Mouse (Mus musculus) ovary, postnatal 14 days (tissue): ENCODE data around the gene Pusl1.
A peak's percentile ranks its signal among the peaks of the same experiment; 100 is the strongest.

Experiments
- DNase-seq: peaks from one replicate; pipeline ENCODE4 v3.0.0; 2022; ENCODE audit warnings: low spot score

The Pusl1 gene

GRCm38 (mm10) chr4:155886330-155886729, 5.3 kb downstream of the Pusl1 start:
- no peak for DNase-seq

DNA sequence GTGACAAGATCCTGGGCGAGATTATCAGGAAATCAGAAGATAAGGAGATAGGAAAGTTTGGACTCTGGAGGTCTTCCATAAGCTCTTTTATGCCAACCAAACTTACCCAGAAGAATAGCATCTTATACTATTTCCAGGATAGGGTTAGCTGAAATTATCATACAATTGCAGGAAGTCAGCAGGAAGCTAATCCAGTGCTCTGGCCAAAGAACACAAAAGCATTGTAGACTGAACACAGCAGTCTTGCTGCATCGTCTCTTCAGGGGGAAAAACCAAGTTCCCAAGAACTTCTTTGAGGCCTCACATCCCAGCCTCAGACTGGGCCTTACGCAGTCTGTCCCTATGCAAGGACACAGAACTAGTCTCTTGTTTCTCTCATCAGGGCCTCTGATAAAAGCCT, 8.0 kb downstream of the Pusl1 start:
- no peak for DNase-seq

DNA sequence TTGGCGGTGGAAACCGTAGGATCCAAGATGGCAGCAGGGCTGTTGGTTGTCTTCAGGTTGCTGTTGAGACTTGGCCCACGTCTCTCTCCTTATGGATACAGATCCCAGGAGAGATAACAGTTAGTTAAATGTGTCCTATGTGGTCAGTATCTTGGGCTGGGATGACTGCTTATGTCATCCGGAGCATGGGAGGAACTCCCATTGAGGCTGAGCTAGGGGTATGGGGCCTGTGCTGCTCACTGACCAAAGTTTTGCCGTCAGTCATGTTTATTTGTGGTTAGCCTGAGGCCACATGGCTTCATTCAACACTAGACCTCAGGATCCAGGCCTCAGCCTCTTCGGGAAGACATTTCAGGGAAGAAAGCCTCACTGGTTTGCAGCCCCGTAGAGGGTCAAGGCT, 20.2 kb downstream of the Pusl1 start:
- no peak for DNase-seq

DNA sequence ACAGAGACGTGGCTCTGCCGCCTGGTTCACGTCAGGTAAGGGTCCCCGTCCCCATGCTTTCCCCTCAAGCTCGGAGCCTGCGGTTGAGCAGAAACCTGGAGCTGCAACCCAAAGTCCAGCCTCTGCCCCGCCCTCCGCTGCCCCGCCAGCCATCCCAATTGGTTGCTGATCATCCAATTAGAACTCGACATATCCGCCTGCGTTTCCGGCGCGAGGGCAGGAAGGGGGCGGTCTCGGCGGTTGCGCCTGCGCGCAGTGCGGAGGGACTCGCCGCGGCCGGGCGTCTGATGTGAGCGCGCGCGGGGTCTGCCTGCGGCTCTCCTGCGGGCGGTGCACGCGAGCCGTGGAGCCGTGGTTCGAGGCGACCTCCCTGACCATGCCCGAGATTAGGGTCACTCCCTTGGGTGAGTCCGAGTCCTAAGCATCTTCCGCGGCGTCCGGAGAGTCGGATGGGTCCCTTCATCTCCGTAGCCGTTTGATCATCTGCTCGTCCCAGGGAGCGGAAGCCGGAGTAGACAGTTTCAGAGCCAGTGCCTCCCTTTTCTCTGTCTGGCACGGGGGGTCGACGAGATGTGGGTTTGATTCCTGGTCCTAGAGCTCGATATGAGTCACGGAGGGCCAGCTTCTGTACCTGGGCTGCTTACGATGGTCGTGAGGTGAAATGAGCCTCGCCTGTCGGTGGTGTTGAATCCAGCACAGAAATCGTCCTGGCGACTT, 22.1 kb downstream of the Pusl1 start, which contains the start of the genes Cptp and Ints11:
TSS of gene Cptp (minus strand) at position 124 of the 717 bp plus-strand sequence.
TSS of gene Ints11 (plus strand) at position 230 of the 717 bp plus-strand sequence.
- peak; percentile 91 for DNase-seq

- no peak for DNase-seq
Measured at GRCm38 (mm10) chr4:155868614-155869298, 22.8 kb downstream of the Pusl1 start.

DNA sequence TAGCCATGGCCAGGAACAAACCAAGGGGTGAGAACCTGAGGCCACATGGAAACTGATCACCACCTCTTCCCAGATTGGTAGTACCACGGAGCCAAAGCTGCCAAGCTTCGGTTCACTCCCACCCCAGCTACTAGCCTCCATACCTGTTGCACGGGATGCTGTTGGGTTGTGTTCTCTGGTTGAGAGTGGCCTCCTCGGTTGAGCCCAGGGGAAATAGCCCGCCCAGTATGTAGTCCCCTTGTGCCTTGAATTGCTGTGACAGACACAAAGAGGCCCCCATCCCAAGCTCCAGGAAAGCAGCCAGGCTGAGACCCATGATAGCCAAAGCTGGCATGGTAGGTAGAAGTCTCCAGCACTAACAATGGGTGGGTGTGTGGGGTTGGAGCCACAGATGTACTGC, 28.6 kb downstream of the Pusl1 start, which contains the start of gene Tas1r3:
TSS of gene Tas1r3 (minus strand) at position 362 of the 400 bp plus-strand sequence.
- DNase-seq = no peak

DNA sequence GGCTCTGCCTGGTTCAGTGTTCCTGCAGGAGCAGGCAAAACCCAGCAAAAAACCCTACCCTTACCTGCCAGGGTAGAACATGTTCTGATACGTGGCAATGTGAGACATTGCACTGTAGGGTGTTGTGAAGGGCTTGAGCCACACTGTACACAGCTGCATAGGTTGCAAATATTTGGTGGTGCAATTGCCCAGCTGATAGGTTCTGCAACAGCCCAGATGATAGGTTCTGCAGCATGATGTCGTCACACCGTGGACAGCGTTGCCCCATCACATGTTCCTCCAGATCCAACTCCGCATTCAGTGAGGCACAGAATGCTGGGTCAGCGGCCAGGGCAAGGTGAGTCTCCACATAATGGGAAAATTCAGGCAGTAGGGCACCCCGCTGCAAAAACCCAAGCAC, 29.8 kb downstream of the Pusl1 start:
- no peak for DNase-seq

- DNase-seq = peak; percentile 68
Measured at GRCm38 (mm10) chr4:155859318-155859717, 32.3 kb downstream of the Pusl1 start.

- no peak for DNase-seq
Measured at GRCm38 (mm10) chr4:155856881-155857280, 34.7 kb downstream of the Pusl1 start.

DNA sequence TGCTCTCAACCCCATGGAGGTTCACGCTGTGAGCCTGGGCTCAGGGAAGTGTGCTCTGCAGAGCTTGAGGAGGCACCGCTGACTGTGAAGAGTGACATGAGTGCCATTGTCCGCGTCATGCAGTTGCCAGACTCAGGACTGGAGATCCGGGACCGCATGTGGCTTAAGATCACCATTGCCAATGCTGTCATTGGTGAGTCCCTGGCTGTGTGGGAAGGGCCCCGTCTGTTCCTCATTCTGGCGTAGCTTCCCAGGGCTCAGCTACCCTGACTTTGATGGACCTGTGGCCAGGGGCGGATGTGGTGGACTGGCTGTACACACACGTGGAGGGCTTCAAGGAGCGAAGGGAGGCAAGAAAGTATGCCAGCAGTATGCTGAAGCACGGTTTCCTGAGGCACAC, 35.5 kb downstream of the Pusl1 start:
- no peak for DNase-seq

DNA sequence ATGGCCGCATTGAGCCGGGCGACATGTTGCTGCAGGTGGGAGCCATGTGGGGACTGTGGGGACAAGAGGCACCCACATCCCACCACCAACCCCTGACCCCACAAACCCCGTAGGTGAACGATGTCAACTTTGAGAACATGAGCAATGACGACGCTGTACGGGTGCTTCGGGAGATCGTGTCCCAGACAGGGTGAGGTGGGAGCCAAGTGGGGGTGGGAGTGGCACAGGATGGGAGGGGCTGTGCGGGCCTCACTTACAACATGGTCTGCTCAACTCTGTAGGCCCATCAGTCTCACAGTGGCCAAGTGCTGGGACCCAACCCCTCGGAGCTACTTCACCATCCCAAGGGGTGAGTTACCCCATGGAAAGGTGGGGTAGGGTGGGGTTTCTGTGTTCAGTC, 36.6 kb downstream of the Pusl1 start:
- DNase-seq = no peak

DNA sequence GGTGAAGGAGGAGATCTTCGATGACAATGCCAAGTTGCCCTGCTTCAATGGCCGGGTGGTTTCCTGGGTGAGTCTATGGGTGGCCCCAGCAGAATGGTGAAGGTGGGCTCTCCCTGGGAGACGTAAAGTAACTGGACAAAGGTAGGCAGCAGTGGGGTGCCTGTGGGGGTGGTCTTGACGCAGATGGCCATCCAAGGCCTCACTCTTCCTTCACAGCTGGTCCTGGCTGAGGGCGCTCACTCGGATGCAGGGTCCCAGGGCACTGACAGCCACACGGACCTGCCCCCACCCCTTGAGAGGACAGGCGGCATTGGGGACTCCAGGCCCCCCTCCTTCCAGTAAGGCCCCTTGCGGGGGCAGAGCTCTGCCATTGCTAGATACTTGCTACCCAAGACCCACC, 38.2 kb downstream of the Pusl1 start:
- DNase-seq = no peak

DNA sequence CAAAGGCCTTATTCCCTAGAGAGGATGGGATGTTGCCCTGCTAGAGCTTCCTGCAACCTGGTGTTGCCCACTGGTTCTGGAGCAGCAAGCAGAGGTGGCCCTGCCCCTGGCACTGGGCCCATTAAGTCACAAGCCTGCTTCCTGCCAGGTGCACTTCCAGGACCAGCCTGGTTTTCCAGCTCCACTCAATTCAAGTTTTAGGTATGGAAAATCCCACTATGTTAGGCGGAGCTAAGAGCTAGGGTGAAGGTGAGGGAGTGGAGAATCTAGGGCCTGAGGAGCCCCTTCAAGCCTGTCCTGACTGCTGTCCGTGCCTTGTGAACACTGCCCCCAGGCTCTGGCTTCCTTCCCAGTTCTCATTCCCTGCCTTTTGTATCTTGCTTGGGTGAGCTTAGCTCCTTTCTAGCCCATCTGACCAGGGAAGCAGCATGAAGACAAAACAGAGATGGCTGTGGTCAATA, 39.6 kb downstream of the Pusl1 start:
- DNase-seq = no peak

DNA sequence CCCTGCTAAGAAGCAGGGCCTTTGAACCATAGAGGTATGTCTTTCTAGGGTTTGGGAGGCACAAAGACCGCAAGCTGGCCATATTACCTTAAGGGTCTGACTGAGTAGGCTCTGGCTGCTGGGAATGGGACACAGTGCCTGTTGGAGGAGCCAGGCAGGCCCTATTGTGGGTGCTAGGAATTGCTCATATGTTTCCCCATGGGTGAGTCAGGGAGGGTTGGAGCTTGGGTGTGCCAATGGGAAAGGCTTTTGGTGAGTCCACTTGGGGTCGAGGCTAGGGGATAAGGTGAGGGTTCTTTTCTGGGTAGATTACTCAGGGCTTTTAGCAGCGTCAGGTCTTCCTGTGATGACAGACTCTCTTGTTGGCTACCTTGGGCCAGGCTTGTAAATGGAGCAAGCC, 40.2 kb downstream of the Pusl1 start:
- DNase-seq = no peak

- DNase-seq = no peak
Measured at GRCm38 (mm10) chr4:155849792-155850451, 41.7 kb downstream of the Pusl1 start.

DNA sequence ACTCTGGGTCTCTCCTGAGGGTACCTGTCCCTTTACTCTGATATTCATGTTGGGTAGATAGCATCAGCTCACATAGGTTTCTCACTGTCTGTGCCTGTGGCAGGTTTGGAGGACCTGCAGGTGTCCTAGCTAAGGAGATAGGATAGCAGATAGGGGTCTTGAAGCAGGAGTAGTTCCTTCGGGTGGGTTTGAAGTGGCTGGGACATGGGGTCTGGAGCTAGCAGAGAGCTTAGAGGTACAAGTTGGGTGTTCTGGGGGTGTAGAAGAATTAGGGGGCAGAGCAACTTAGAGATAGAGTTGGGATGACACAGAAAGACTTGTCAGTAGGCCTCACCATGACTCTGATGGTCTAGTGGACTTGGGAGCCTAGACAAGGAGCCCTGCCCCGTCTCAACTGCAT, 42.2 kb downstream of the Pusl1 start:
- DNase-seq = no peak

- DNase-seq = no peak
Measured at GRCm38 (mm10) chr4:155848434-155849095, 43.0 kb downstream of the Pusl1 start.

DNA sequence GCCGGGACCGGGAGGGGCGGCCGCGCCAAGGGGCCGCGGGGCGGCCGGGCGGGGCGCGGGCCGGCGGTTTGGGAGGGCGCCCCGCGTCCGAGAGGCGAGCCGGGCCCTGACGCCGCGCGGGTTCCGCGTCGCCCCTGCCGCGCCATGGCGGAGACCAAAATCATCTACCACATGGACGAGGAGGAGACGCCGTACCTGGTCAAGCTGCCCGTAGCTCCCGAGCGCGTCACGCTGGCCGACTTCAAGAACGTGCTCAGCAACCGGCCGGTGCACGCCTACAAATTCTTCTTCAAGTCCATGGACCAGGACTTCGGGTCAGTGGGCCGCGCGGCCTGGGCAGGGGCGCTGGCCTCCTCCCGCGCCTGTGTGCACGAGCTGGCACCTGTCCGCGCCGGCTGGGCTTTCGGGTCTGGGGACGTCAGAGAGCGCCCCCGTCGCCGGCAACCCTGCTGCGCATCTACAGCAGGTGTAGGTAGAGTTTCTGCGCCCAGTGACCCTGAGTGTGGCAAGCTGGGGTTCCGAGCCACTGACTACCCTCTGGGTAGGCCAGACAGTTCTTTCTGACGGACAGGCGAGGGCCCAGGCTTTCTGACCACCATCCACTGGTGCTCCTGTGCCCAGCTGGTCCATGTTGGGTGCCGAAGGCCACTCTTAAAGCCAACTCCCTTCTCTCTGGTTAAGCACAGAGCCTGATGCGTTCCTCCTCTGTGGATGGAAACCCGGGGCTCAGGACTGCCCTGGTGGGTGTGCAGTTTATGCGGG, 43.8 kb downstream of the Pusl1 start:
- DNase-seq = no peak

- peak; percentile 97 for DNase-seq
Measured at GRCm38 (mm10) chr4:155846871-155847578, 44.6 kb downstream of the Pusl1 start, which contains the start of gene Dvl1. Gene Dvl1 (plus strand): TSS chr4:155847402.

DNA sequence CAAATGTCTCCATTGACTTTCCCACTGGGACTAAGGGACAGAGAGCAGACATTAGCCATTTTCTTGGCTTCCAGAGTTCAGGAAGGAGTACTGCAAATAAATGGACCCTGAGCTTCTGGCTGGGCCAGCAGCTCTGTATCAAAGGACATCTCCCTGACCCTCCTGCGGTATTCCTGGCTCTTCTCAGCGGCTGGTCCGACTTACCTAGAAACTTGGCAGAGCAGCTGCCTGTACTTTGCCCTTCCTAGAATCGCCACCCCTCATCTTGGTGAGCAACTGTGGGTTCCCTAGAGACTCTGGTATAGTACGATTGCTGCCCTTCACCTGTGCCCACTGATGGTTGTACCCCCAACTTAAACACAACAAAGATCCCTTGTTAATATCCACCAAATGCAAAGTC, 48.4 kb downstream of the Pusl1 start:
- DNase-seq = no peak
